Mouse (Mus musculus) CH12.LX (cell line): Measurements from ENCODE around the gene Acvr2b.

Experiments used
- CTCF ChIP-seq, 2 experiments: IDR thresholded peaks in 1 of 2; conservative IDR thresholded peaks in 1 of 2; 2 replicates each; pipeline ENCODE4 v1.5.1; 2011 to 2012; ENCODE audit warnings: low read depth in 2 of 2, low read length in 2 of 2, improper control_type of control experiment in 1 of 2, inconsistent platforms in 1 of 2, mild to moderate bottlenecking in 1 of 2, moderate library complexity in 1 of 2
- POLR2A ChIP-seq: IDR thresholded peaks from 2 replicates; pipeline ENCODE4 v1.6.1; 2011; ENCODE audit warnings: low read depth, mild to moderate bottlenecking, improper control_type of control experiment, low read length
- RAD21 ChIP-seq: IDR thresholded peaks from 2 replicates; pipeline ENCODE4 v1.6.1; 2011; ENCODE audit warnings: low read depth, mild to moderate bottlenecking, low read length, improper control_type of control experiment, moderate library complexity
- UBTF ChIP-seq: IDR thresholded peaks from 2 replicates; pipeline ENCODE4 v1.6.1; 2012; ENCODE audit warnings: low read depth, mild to moderate bottlenecking, inconsistent platforms, low read length, improper control_type of control experiment, moderate library complexity
- ZC3H11A ChIP-seq: IDR thresholded peaks from 2 replicates; pipeline ENCODE4 v1.6.1; 2012; ENCODE audit warnings: low read depth, mild to moderate bottlenecking, inconsistent platforms, low read length, improper control_type of control experiment

DNA sequence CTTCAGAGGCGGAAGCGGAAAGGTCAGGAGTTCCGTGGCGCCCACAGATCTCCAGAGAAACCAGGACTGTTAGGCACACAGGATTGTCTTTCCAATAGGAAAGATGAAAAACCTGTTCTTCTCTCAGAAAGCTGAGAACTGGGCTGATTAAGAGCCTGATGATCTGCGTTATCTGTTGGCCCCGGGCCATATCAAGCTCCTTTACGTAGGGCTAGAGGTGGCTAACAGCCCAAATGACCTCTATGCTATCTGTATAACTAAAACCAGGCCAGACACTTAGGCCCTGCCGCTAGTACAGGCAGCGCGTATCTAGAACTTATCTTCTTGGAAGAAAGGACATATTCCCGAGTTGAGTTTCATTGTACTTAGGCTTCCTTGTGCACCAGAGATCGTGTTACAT lies 38.7 kb upstream of the Acvr2b start:
- TF ChIP-seq RAD21 (no peak), POLR2A (no peak), UBTF (no peak), ZC3H11A (no peak), CTCF (conservative IDR thresholded peaks at IDR 0.05 in 1 of 2, IDR thresholded peaks at IDR 0.05 in 1 of 2; ENCODE audit: low read depth in 2 of 2, low read length in 2 of 2) (no peak)
